Mouse (Mus musculus): ENCODE measurements around the gene Hsp90ab1. TPM values are rescaled to one million over a fixed set of nuclear protein-coding genes. Genes with fewer than 3 reads are reported as not detected.
A peak's percentile ranks its signal among the peaks of the same experiment; 100 is the strongest.

Gene Hsp90ab1
- polyA plus RNA-seq, 1 experiment from 2014 or later, result 2,210 TPM

DNA sequence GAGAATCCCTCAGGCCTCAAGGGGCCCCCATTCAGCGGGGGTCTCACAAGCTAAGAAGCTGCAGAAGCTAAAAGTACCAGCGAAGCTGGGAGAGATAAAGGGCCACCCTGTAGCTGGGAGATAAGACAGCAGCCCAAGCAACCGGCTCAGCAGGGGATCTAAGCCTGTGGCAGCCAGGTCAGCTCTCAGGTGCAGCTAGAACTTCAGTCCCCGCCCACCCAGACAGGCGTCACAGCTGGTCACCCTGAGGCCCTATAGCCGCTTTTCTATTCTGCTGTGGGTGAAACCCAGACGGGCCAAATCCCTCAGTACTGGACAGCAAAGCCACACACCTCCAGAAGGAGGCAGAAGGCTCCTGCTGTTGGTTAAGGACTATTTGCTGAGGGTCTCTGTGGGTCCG, 20.4 kb upstream of the Hsp90ab1 start:
- no peak for DNase-seq (ENCODE audit: extremely low spot score, low spot score)
- Histone ChIP-seq H3K9me3 (no peaks in the 10 kb centered on the region), H3K36me3 (replicated peaks) (peaks cover 18% of the 10 kb centered on the region), H3K27me3 (ENCODE audit: poor library complexity, severe bottlenecking) (peaks cover 72% of the 10 kb centered on the region), H3K27ac (peak overlapping the region; percentile 30; the same call in 1 of the 2 replicates), H3K4me1 (peaks cover 72% of the 10 kb centered on the region), H3K4me3 (peak overlapping the region; percentile 65)
- 18% methylated on average over 8 of the region's 8 CpGs for WGBS

DNA sequence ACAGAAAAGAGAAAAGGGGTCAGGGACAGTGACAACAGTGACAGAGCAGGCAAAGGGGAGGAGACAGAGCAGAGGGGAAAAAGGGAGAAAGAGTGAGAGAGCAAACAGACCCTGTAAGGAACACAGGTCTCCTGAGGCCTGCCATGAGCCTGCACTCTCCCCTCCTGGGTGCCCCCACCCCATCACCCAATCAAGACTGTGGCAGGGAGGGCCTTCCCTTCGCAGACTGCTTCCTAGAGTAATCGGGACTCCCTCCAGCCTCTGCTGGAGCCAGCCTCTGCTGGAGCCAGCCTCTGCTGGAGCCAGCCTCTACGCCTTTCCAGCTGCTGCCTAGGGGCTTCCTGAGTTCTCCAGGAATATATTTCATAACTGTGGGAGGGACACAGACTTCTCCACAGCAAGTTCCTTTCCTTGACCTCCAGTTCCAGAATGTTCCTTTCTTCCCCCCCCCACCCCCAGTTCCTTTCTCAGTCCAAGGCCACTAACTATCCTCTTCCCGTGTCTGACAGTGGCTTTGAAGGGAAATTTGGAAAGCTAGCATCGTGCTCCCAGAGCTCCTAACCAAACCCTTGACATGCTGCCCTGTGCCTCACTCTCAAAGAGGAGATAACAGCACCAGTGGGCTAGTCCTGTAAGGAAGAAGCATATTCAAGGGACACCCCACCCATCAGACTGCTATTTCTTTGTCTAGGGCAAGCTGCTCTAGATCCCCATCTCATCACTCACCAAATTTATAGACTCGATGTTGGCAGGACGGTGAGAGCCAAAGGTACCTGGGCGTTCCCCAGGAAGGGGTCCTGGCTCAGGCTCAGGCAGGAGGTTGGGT, 19.7 kb upstream of the Hsp90ab1 start:
- H3K4me1 ChIP-seq, result peaks cover 68% of the 10 kb centered on the region
- peak overlapping the region; percentile 66 for H3K27ac ChIP-seq
- WGBS, result 57% methylated on average over 8 of the region's 8 CpGs

DNA sequence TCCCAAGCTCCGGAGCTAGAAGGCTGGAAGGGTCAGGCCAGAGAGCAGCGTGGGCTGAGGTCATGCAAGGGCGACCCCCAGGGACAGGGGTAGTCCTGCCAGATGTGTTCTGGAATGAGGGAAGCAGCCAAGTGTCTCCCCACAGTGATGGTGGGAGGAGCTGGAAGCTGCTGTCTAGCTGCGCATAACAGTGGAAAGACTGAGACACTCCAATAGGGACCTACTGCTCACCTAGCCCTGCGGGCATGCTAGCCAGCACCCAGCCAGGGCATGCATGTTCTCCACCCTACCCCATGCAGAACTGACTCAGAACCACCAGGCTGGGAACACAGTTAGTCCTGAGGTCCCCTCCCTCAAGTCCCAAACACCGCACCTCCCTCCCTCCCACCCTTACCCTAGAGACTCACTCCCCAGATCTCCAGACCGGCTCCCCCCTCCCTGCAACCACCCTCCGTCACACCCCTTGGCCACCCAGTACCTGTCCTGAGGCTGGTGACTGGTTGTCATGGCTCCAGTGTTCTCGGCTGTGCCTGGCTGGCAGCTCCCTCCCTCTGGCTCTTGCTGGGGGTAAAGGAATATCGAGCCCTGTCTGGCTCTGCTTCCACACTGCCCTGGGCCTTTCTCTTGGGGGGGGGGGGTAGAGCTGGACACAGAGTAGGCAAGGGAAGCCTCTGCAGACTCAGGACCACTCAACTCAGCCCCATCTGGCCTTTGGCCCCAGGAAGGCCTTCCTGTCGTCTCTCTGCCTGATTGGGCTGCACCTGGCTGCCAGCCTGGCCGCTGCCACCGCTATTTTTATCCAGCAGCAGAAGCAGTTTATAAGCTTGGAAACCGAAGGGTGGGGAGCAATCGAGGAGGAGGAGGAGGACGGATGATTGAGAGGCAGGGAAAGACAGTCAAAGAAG, 18.9 kb upstream of the Hsp90ab1 start:
- peaks cover 56% of the 10 kb centered on the region for H3K27me3 ChIP-seq (ENCODE audit: poor library complexity, severe bottlenecking)
- 66% methylated on average over 16 of the region's 16 CpGs for WGBS
- H3K4me3 ChIP-seq, result peak overlapping the region; percentile 65; the same call in 1 of the 2 replicates

More for the DNA sequence above, 19.7 kb upstream of the Hsp90ab1 start:
- peak overlapping the region; percentile 65 for H3K4me3 ChIP-seq
- no peaks in the 10 kb centered on the region for H3K9me3 ChIP-seq
- DNase-seq (ENCODE audit: extremely low spot score, low spot score), result no peak
- H3K36me3 ChIP-seq (replicated peaks), result peaks cover 24% of the 10 kb centered on the region
- peaks cover 65% of the 10 kb centered on the region for H3K27me3 ChIP-seq (ENCODE audit: poor library complexity, severe bottlenecking)

GRCm38 (mm10) chr17:45590410-45590809, 17.3 kb upstream of the Hsp90ab1 start:
- Histone ChIP-seq H3K4me3 (no peak overlapping the region), H3K27ac (no peak overlapping the region), H3K27me3 (ENCODE audit: poor library complexity, severe bottlenecking) (peaks cover 41% of the 10 kb centered on the region), H3K9me3 (peaks cover 11% of the 10 kb centered on the region; the same call in 1 of the 2 replicates), H3K36me3 (replicated peaks) (peaks cover 42% of the 10 kb centered on the region), H3K4me1 (peaks cover 55% of the 10 kb centered on the region)
- no peak for DNase-seq (ENCODE audit: extremely low spot score, low spot score)
- WGBS, result 77% methylated on average over 6 of the region's 6 CpGs

More for the DNA sequence above, 18.9 kb upstream of the Hsp90ab1 start:
- peak overlapping the region; percentile 66 for H3K27ac ChIP-seq
- peaks cover 60% of the 10 kb centered on the region for H3K4me1 ChIP-seq
- peaks cover 31% of the 10 kb centered on the region for H3K36me3 ChIP-seq (replicated peaks)
- H3K9me3 ChIP-seq, result peaks cover 3% of the 10 kb centered on the region; the same call in 1 of the 2 replicates
- DNase-seq (ENCODE audit: extremely low spot score, low spot score), result no peak

GRCm38 (mm10) chr17:45589844-45590243, 16.8 kb upstream of the Hsp90ab1 start:
- no peak for DNase-seq (ENCODE audit: extremely low spot score, low spot score)
- Histone ChIP-seq H3K4me3 (no peak overlapping the region), H3K4me1 (peaks cover 55% of the 10 kb centered on the region), H3K36me3 (replicated peaks) (peaks cover 42% of the 10 kb centered on the region), H3K27me3 (ENCODE audit: poor library complexity, severe bottlenecking) (peaks cover 35% of the 10 kb centered on the region), H3K27ac (no peak overlapping the region), H3K9me3 (peaks cover 11% of the 10 kb centered on the region; the same call in 1 of the 2 replicates)
- WGBS, result 95% methylated on average over 8 of the region's 8 CpGs

DNA sequence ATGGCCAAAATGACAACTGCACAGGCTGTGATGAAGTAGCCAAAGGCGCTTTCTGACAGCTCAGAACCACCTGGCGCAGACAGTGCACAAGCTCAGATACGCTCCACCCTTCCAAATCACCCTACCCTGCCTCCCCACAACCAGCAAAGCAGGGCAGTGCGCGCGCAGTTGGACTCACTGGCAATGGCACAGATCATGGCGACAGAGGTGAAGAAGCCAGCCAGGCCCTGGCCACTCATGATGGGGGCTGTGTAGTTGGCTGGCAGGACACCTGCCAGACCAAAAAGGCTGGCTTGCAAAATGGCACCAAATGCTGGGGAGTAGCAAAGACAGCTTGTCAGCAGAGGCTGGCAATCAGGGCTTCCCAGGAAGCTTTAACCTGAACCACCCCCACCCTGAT, 16.2 kb upstream of the Hsp90ab1 start:
- Histone ChIP-seq H3K9me3 (peaks cover 11% of the 10 kb centered on the region; the same call in 1 of the 2 replicates), H3K4me3 (no peak overlapping the region), H3K36me3 (replicated peaks) (peaks cover 42% of the 10 kb centered on the region), H3K27ac (no peak overlapping the region), H3K27me3 (ENCODE audit: poor library complexity, severe bottlenecking) (peaks cover 29% of the 10 kb centered on the region), H3K4me1 (peaks cover 55% of the 10 kb centered on the region)
- DNase-seq (ENCODE audit: extremely low spot score, low spot score), result no peak
- 96% methylated on average over 7 of the region's 7 CpGs for WGBS

GRCm38 (mm10) chr17:45588370-45588769, 15.3 kb upstream of the Hsp90ab1 start:
- Histone ChIP-seq H3K4me1 (peaks cover 52% of the 10 kb centered on the region), H3K9me3 (peaks cover 11% of the 10 kb centered on the region; the same call in 1 of the 2 replicates)
- whole genome bisulfite sequencing, result 93% methylated on average over 7 of the region's 7 CpGs

GRCm38 (mm10) chr17:45586449-45586837, 13.4 kb upstream of the Hsp90ab1 start:
- Histone ChIP-seq H3K4me3 (no peak overlapping the region), H3K36me3 (replicated peaks) (peaks cover 42% of the 10 kb centered on the region), H3K27ac (peak overlapping the region; percentile 77; the same call in 1 of the 2 replicates), H3K4me1 (peaks cover 35% of the 10 kb centered on the region), H3K27me3 (ENCODE audit: poor library complexity, severe bottlenecking) (0 out of 2 replicates have a peak, but pooled peaks cover 1% of the 10 kb centered on the region), H3K9me3 (peaks cover 11% of the 10 kb centered on the region; the same call in 1 of the 2 replicates)
- WGBS, result 95% methylated on average over 3 of the region's 3 CpGs
- DNase-seq (ENCODE audit: extremely low spot score, low spot score), result no peak

More at GRCm38 (mm10) chr17:45588370-45588769, 15.3 kb upstream of the Hsp90ab1 start:
- no peak for DNase-seq (ENCODE audit: extremely low spot score, low spot score)
- H3K4me3 ChIP-seq, result no peak overlapping the region
- peaks cover 42% of the 10 kb centered on the region for H3K36me3 ChIP-seq (replicated peaks)
- H3K27me3 ChIP-seq (ENCODE audit: poor library complexity, severe bottlenecking), result peaks cover 21% of the 10 kb centered on the region
- H3K27ac ChIP-seq, result no peak overlapping the region

- no peaks in the 10 kb centered on the region for H3K27me3 ChIP-seq (ENCODE audit: poor library complexity, severe bottlenecking)
- H3K4me3 ChIP-seq, result peak overlapping the region; percentile 9; the same call in 1 of the 2 replicates
- no peak for DNase-seq (ENCODE audit: extremely low spot score, low spot score)
- peak overlapping the region; percentile 77 for H3K27ac ChIP-seq
- WGBS, result 53% methylated on average over 23 of the region's 23 CpGs
- H3K4me1 ChIP-seq, result peaks cover 37% of the 10 kb centered on the region
- H3K36me3 ChIP-seq (replicated peaks), result peaks cover 42% of the 10 kb centered on the region
- H3K9me3 ChIP-seq, result peaks cover 11% of the 10 kb centered on the region; the same call in 1 of the 2 replicates
Observed at GRCm38 (mm10) chr17:45585725-45586448, 12.8 kb upstream of the Hsp90ab1 start.

GRCm38 (mm10) chr17:45584939-45585678, 12.0 kb upstream of the Hsp90ab1 start:
- peaks cover 40% of the 10 kb centered on the region for H3K36me3 ChIP-seq (replicated peaks)
- DNase-seq (ENCODE audit: extremely low spot score, low spot score), result peak; percentile 82
- H3K27me3 ChIP-seq (ENCODE audit: poor library complexity, severe bottlenecking), result no peaks in the 10 kb centered on the region
- 16% methylated on average over 14 of the region's 14 CpGs for WGBS
- peaks cover 11% of the 10 kb centered on the region; the same call in 1 of the 2 replicates for H3K9me3 ChIP-seq
- H3K27ac ChIP-seq, result peak overlapping the region; percentile 77
- peak overlapping the region; percentile 9 for H3K4me3 ChIP-seq
- peaks cover 37% of the 10 kb centered on the region for H3K4me1 ChIP-seq

DNA sequence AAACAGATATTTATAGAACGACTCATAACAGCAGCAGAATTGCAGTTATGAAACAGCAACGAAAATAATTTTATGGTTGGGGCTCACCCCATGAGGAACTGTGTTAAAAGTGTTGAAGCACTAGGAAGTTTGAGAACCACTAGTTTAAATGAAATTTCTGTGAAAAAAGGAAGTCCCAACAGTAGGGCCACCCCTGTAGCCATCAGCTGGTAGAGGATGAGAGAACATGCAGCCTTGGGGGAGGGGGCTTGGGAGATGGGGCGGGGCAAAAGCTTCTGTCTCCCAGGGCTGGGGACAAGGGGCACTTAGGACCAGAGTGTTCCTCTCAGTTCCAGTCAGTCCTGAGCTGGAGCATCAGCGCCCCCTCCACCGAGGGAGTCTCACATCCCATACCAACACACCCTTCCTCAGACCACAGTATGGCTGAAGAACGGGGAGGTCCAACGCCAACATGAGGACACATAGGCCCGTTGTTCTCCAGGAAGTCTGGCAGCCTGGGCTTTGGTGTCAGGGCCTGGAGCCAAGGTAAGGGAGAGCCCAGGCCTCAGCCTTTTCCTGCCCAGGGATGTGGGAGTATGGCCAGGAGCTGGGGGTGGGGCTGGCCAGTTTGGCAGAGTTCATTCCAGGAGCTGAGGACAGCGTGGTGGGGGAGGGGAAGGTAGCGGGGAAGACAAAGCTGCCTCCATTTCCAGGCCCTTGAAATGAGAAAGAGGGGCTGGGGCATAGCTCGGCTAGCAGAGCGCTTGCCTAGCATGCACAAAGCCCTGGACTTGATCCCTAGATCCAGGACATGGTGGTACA, 11.2 kb upstream of the Hsp90ab1 start:
- Histone ChIP-seq H3K27me3 (ENCODE audit: poor library complexity, severe bottlenecking) (no peaks in the 10 kb centered on the region), H3K9me3 (peaks cover 11% of the 10 kb centered on the region; the same call in 1 of the 2 replicates), H3K4me3 (peak overlapping the region; percentile 4), H3K27ac (peak overlapping the region; percentile 77), H3K4me1 (peaks cover 37% of the 10 kb centered on the region), H3K36me3 (replicated peaks) (peaks cover 32% of the 10 kb centered on the region)
- 37% methylated on average over 12 of the region's 12 CpGs for WGBS
- no peak for DNase-seq (ENCODE audit: extremely low spot score, low spot score)
